Mouse (Mus musculus) layer of hippocampus, adult 9-11 months (tissue): ENCODE measurements around the gene Mllt6.
"Not testable (repeated sequence)": the region's sequence is repeated elsewhere in the genome, so short reads cannot be mapped to it uniquely, and the experiment has no call there.

Source experiments
- DNase-seq: peaks from one replicate; pipeline ENCODE4 v3.0.0; 2022

Gene Mllt6

GRCm38 (mm10) chr11:97662893-97663527 lies at the start of gene Mllt6:
Mllt6 (plus strand) TSS chr11:97663414.
- DNase-seq: peak; percentile 75

- DNase-seq: no peak
These were observed 47.9 kb upstream of the Mllt6 start for GRCm38 (mm10) chr11:97615276-97615675.

GRCm38 (mm10) chr11:97618368-97618767 lies 44.8 kb upstream of the Mllt6 start:
- DNase-seq: no peak

- peak; percentile 84 for DNase-seq
These were observed 43.8 kb upstream of the Mllt6 start for GRCm38 (mm10) chr11:97619391-97619795.

- DNase-seq: peak; percentile 44
These were observed 40.8 kb upstream of the Mllt6 start for GRCm38 (mm10) chr11:97622440-97622839.

GRCm38 (mm10) chr11:97623166-97623565 lies 40.0 kb upstream of the Mllt6 start:
- DNase-seq: no peak

GRCm38 (mm10) chr11:97625551-97625950 lies 37.7 kb upstream of the Mllt6 start:
- DNase-seq: no peak

- no peak for DNase-seq
These were observed 36.8 kb upstream of the Mllt6 start for GRCm38 (mm10) chr11:97626431-97626830.

- no peak for DNase-seq
These were observed 36.4 kb upstream of the Mllt6 start for GRCm38 (mm10) chr11:97626850-97627249.

- no peak for DNase-seq
These were observed 35.5 kb upstream of the Mllt6 start for GRCm38 (mm10) chr11:97627556-97628302.

GRCm38 (mm10) chr11:97628303-97628567 lies 35.0 kb upstream of the Mllt6 start:
- no peak for DNase-seq

GRCm38 (mm10) chr11:97628568-97629518 lies 34.4 kb upstream of the Mllt6 start:
- no peak for DNase-seq

- peak; percentile 91 for DNase-seq
These were observed 33.6 kb upstream of the Mllt6 start, which contains the start of gene Epop for GRCm38 (mm10) chr11:97629576-97629975. Epop (minus strand) TSS chr11:97629702.

- no peak for DNase-seq
These were observed 32.2 kb upstream of the Mllt6 start for GRCm38 (mm10) chr11:97631046-97631445.

- peak; percentile 53 for DNase-seq
These were observed 31.7 kb upstream of the Mllt6 start for GRCm38 (mm10) chr11:97631500-97631899.

- DNase-seq: peak; percentile 85
These were observed 31.3 kb upstream of the Mllt6 start for GRCm38 (mm10) chr11:97631938-97632337.

- DNase-seq: not testable (repeated sequence)
These were observed 30.8 kb upstream of the Mllt6 start for GRCm38 (mm10) chr11:97632440-97632839.

GRCm38 (mm10) chr11:97635468-97636019 lies 27.7 kb upstream of the Mllt6 start:
- DNase-seq: no peak

- DNase-seq: peak; percentile 72
These were observed 21.5 kb upstream of the Mllt6 start for GRCm38 (mm10) chr11:97641668-97642067.

- DNase-seq: no peak
These were observed 20.5 kb upstream of the Mllt6 start for GRCm38 (mm10) chr11:97642746-97643145.

- DNase-seq: no peak
These were observed 19.7 kb upstream of the Mllt6 start for GRCm38 (mm10) chr11:97643380-97644055.

- no peak for DNase-seq
These were observed 18.4 kb upstream of the Mllt6 start for GRCm38 (mm10) chr11:97644834-97645233.
